Mouse (Mus musculus): Measurements from ENCODE around the gene Ccsap.
"Not testable (repeated sequence)": the region's sequence is repeated elsewhere in the genome, so short reads cannot be mapped to it uniquely, and the experiment has no call there.

- TF ChIP-seq CTCF, EP300 (IDR thresholded peaks at IDR 0.05; ENCODE audit: low read depth): not testable (repeated sequence)
Observed at GRCm38 (mm10) chr8:123809342-123809741, 50.7 kb downstream of the Ccsap start.
